Mouse (Mus musculus) liver, adult 2 months (tissue): ENCODE measurements around the gene Mon2.

Experiments
- CTCF ChIP-seq: fragments of 200-500 bp; IDR thresholded peaks from 2 replicates; pipeline ENCODE4 v1.5.1; 2011; ENCODE audit warnings: low read depth, low read length, control low read depth
- POLR2A ChIP-seq: fragments of 200-500 bp; IDR thresholded peaks from 2 replicates; pipeline ENCODE4 v1.6.1; 2011; ENCODE audit warnings: low read length, control low read depth; ENCODE audit not compliant: insufficient read depth; ENCODE audit errors: extremely low read depth

- TF ChIP-seq POLR2A = no peak
- TF ChIP-seq CTCF = no peak
Measured at GRCm38 (mm10) chr10:123113466-123113865, 37.2 kb upstream of the Mon2 start.
